Mouse (Mus musculus) neural tube, embryonic 12.5 days (tissue): ENCODE measurements around the gene Iqcf1. TPM values are rescaled to one million over a fixed set of nuclear protein-coding genes. Genes with fewer than 3 reads are reported as not detected.

ENCODE experiments used
- ATAC-seq: fragments of 200-750 bp; cut with Nextera tagmentation; 2 replicates; pipeline ENCODE4 v1.8.0; 2017; ENCODE audit warnings: low read depth, mild to moderate bottlenecking, moderate TSS enrichment, moderate library complexity; ENCODE audit not compliant: low FRiP score
- H3K27ac ChIP-seq: fragments of 300-500 bp; sonication (generic); 2 replicates; pipeline ENCODE4 v1.5.1; 2016
- H3K27me3 ChIP-seq: fragments of 300-500 bp; sonication (generic); replicated peaks from 2 replicates; pipeline ENCODE4 v1.6.1; 2016; ENCODE audit warnings: mild to moderate bottlenecking
- H3K36me3 ChIP-seq: fragments of 300-500 bp; sonication (generic); 2 replicates; pipeline ENCODE4 v1.6.1; 2016; ENCODE audit warnings: mild to moderate bottlenecking
- H3K4me1 ChIP-seq: fragments of 300-500 bp; sonication (generic); 2 replicates; pipeline ENCODE4 v1.6.1; 2016
- H3K4me2 ChIP-seq: fragments of 300-500 bp; sonication (generic); replicated peaks from 2 replicates; pipeline ENCODE4 v1.6.1; 2016; ENCODE audit warnings: mild to moderate bottlenecking
- H3K4me3 ChIP-seq: fragments of 300-500 bp; sonication (generic); 2 replicates; pipeline ENCODE4 v1.5.1; 2016
- H3K9ac ChIP-seq: fragments of 300-500 bp; sonication (generic); 2 replicates; pipeline ENCODE4 v1.6.1; 2016; ENCODE audit warnings: mild to moderate bottlenecking
- H3K9me3 ChIP-seq: fragments of 300-500 bp; sonication (generic); 2 replicates; pipeline ENCODE4 v1.6.1; 2016; ENCODE audit warnings: mild to moderate bottlenecking
- WGBS: fragments of 180-500 bp; shearing (Covaris S2); methylation state at CpG from one replicate; pipeline ENCODE4 v1.1.7; 2016; 5-methylcytosine and 5-hydroxymethylcytosine counted together
- polyA plus RNA-seq: library from polyadenylated mRNA; unstranded; fragments of >200 nt; fragmentation: Nextera tagmentation; extraction: Ambion mirVana; gene quantifications from 2 replicates; pipeline ENCODE4 v1.2.1, GENCODE M21; 2016

The Iqcf1 gene
- polyA plus RNA-seq, 1 experiment from 2014 or later: not detected

GRCm38 (mm10) chr9:106457920-106458319 lies 41.8 kb upstream of the Iqcf1 start:
- no peak overlapping the region for H3K27ac ChIP-seq
- no peaks in the 10 kb centered on the region for H3K27me3 ChIP-seq
- 54% methylated on average over 5 of the region's 5 CpGs for WGBS
- peak overlapping the region; percentile 92 for H3K4me2 ChIP-seq
- peaks cover 37% of the 10 kb centered on the region for H3K36me3 ChIP-seq
- ATAC-seq: no peak
- no peak overlapping the region for H3K4me3 ChIP-seq
- H3K4me1 ChIP-seq: peaks cover 65% of the 10 kb centered on the region
- no peaks in the 10 kb centered on the region for H3K9me3 ChIP-seq
- H3K9ac ChIP-seq: peak overlapping the region; percentile 93

- no peak overlapping the region for H3K27ac ChIP-seq
- H3K27me3 ChIP-seq: 0 out of 2 replicates have a peak, but pooled peaks cover 4% of the 10 kb centered on the region
- H3K9me3 ChIP-seq: no peaks in the 10 kb centered on the region
- H3K9ac ChIP-seq: no peak overlapping the region
- no peak for ATAC-seq
- WGBS: 83% methylated on average over 15 of the region's 15 CpGs
- H3K4me1 ChIP-seq: peaks cover 77% of the 10 kb centered on the region
- H3K36me3 ChIP-seq: peaks cover 53% of the 10 kb centered on the region
- H3K4me3 ChIP-seq: no peak overlapping the region
- H3K4me2 ChIP-seq: peak overlapping the region; percentile 22; the same call in 1 of the 2 replicates
Observed at GRCm38 (mm10) chr9:106459946-106460345, 39.8 kb upstream of the Iqcf1 start.

DNA sequence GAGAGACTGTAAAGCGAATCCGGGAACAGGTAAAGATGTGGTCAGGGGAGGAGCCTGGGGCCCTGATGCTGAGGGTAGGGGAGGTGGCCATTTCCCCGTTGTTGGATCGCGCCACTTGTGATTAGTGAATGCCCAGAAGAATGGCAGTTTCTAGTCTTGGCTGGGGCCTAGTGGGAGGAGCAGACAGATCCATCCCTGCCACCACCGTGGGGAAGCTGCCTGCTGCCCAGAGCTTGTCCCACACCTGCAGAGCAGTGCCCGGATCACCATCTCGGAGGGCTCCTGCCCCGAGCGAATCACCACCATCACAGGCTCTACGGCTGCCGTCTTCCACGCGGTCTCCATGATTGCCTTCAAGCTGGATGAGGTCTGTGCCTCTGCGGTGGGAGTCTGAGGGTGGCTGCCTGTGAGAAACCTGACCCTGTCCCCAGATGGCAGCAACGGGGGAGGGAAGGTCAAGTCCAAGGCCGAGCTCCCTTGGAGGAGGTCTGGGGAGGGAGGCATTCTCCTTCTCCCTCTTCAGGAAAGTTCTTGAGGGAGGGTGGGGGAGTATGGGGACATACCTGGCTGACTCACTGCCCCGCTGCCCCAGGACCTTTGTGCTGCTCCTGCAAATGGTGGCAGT lies 39.3 kb upstream of the Iqcf1 start:
- Histone ChIP-seq H3K4me3 (no peak overlapping the region), H3K36me3 (peaks cover 53% of the 10 kb centered on the region), H3K4me1 (peaks cover 77% of the 10 kb centered on the region), H3K27ac (no peak overlapping the region), H3K9me3 (no peaks in the 10 kb centered on the region), H3K27me3 (peaks cover 4% of the 10 kb centered on the region; the same call in 1 of the 2 replicates), H3K4me2 (peak overlapping the region; percentile 22; the same call in 1 of the 2 replicates), H3K9ac (peak overlapping the region; percentile 38; the same call in 1 of the 2 replicates)
- no peak for ATAC-seq
- 77% methylated on average over 18 of the region's 18 CpGs for WGBS

- Histone ChIP-seq H3K27me3 (peaks cover 4% of the 10 kb centered on the region; the same call in 1 of the 2 replicates), H3K4me3 (no peak overlapping the region), H3K4me2 (no peak overlapping the region), H3K9me3 (no peaks in the 10 kb centered on the region), H3K27ac (no peak overlapping the region), H3K9ac (peak overlapping the region; percentile 38; the same call in 1 of the 2 replicates), H3K36me3 (peaks cover 53% of the 10 kb centered on the region), H3K4me1 (peaks cover 75% of the 10 kb centered on the region)
- 93% methylated on average over 9 of the region's 9 CpGs for WGBS
- no peak for ATAC-seq
Observed at GRCm38 (mm10) chr9:106461026-106461415, 38.7 kb upstream of the Iqcf1 start.

GRCm38 (mm10) chr9:106461641-106462429 lies 37.9 kb upstream of the Iqcf1 start:
- H3K9ac ChIP-seq: no peak overlapping the region
- H3K4me2 ChIP-seq: no peak overlapping the region
- H3K9me3 ChIP-seq: no peaks in the 10 kb centered on the region
- no peak overlapping the region for H3K4me3 ChIP-seq
- WGBS: 86% methylated on average over 16 of the region's 16 CpGs
- H3K27ac ChIP-seq: no peak overlapping the region
- H3K36me3 ChIP-seq: peaks cover 53% of the 10 kb centered on the region
- peaks cover 67% of the 10 kb centered on the region for H3K4me1 ChIP-seq
- ATAC-seq: no peak
- H3K27me3 ChIP-seq: peaks cover 4% of the 10 kb centered on the region; the same call in 1 of the 2 replicates

DNA sequence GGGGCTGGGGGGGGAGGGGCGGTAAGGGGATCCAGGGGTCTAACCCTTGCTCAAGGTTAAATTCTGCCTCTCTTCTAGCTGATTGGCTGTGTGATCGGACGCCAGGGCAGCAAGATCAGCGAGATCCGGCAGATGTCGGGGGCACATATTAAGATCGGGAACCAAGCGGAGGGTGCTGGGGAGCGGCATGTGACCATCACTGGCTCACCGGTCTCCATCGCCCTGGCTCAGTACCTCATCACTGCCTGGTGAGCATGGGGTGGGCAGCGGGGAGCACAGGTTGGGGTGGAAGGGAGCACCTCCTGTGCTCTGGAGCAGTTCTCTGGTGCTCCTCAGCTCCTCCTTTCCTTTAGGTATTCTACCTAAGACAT lies 37.4 kb upstream of the Iqcf1 start:
- peaks cover 4% of the 10 kb centered on the region; the same call in 1 of the 2 replicates for H3K27me3 ChIP-seq
- peaks cover 53% of the 10 kb centered on the region for H3K36me3 ChIP-seq
- WGBS: 93% methylated on average over 12 of the region's 12 CpGs
- H3K9me3 ChIP-seq: no peaks in the 10 kb centered on the region
- H3K4me1 ChIP-seq: peaks cover 61% of the 10 kb centered on the region
- no peak overlapping the region for H3K4me3 ChIP-seq
- H3K27ac ChIP-seq: no peak overlapping the region
- no peak for ATAC-seq
- H3K4me2 ChIP-seq: no peak overlapping the region
- H3K9ac ChIP-seq: no peak overlapping the region

- 83% methylated on average over 21 of the region's 21 CpGs for WGBS
- ATAC-seq: no peak
- Histone ChIP-seq H3K9me3 (no peaks in the 10 kb centered on the region), H3K9ac (no peak overlapping the region), H3K4me1 (peaks cover 52% of the 10 kb centered on the region), H3K27me3 (peaks cover 4% of the 10 kb centered on the region; the same call in 1 of the 2 replicates), H3K4me2 (no peak overlapping the region; the same call in 1 of the 2 replicates), H3K27ac (no peak overlapping the region), H3K36me3 (peaks cover 53% of the 10 kb centered on the region), H3K4me3 (no peak overlapping the region)
Observed at GRCm38 (mm10) chr9:106463122-106464063, 36.4 kb upstream of the Iqcf1 start.

DNA sequence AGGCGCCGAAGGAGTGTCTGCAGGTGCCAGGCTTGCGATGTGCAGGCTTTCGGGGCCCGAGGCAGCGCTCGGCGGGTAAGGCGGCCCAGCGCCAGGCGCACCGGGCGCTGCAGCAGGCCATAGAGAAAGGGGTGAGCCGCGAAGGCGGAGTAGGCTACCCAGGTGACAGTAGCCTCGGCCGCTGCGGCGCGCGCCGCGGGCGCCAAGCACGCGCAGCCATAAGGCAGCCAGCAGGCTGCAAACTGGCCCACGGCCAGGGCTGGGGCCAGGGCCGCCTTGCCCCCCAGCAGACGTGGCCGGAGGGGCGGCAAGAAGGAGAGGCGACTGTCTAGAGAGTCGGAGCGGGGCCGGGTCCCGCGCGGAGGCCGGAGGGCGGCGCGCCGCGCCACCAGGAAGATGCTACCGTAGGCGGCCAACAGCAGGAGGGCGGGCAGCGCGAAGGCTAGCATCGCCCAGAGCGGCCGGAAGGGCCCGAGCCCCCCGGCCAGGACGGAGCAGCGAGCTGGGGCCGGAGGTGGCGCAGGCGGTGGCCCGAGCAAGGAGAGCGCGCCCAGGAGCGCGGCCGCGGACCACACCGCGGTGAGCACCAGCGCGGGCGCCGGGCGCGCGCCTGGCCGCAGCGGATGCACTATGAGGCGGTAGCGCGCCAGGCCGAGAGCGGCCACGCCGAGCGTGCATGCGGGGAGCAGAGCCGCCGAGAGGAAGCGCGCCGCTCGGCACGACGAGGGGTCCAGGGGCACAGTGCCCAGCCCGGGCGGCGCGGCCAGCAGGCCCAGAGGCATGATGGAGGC lies 34.8 kb upstream of the Iqcf1 start:
- peaks cover 37% of the 10 kb centered on the region for H3K4me1 ChIP-seq
- peak overlapping the region; percentile 94 for H3K4me2 ChIP-seq
- peak overlapping the region; percentile 42; the same call in 1 of the 2 replicates for H3K27ac ChIP-seq
- H3K4me3 ChIP-seq: peak overlapping the region; percentile 52
- H3K27me3 ChIP-seq: peaks cover 4% of the 10 kb centered on the region; the same call in 1 of the 2 replicates
- WGBS: 2% methylated on average over 99 of the region's 99 CpGs
- peak; percentile 65 for ATAC-seq
- H3K9ac ChIP-seq: peak overlapping the region; percentile 78
- H3K36me3 ChIP-seq: peaks cover 46% of the 10 kb centered on the region
- no peaks in the 10 kb centered on the region for H3K9me3 ChIP-seq

- peak; percentile 29; the same call in 1 of the 2 replicates for ATAC-seq
- H3K27ac ChIP-seq: peak within 1 kb of the TSS; percentile 42; the same call in 1 of the 2 replicates
- peak within 1 kb of the TSS; percentile 94 for H3K4me2 ChIP-seq
- 30% methylated on average over 26 of the region's 26 CpGs for WGBS
- H3K4me1 ChIP-seq: peaks cover 29% of the 10 kb centered on the region
- H3K9me3 ChIP-seq: no peaks in the 10 kb centered on the region
- peaks cover 38% of the 10 kb centered on the region for H3K36me3 ChIP-seq
- H3K4me3 ChIP-seq: peak within 1 kb of the TSS; percentile 52
- H3K27me3 ChIP-seq: peaks cover 4% of the 10 kb centered on the region; the same call in 1 of the 2 replicates
- peak within 1 kb of the TSS; percentile 78 for H3K9ac ChIP-seq
Observed at GRCm38 (mm10) chr9:106465571-106466200, 34.1 kb upstream of the Iqcf1 start, which contains the start of gene Gpr62. Gene Gpr62, minus strand, starts transcription at chr9:106465938.

DNA sequence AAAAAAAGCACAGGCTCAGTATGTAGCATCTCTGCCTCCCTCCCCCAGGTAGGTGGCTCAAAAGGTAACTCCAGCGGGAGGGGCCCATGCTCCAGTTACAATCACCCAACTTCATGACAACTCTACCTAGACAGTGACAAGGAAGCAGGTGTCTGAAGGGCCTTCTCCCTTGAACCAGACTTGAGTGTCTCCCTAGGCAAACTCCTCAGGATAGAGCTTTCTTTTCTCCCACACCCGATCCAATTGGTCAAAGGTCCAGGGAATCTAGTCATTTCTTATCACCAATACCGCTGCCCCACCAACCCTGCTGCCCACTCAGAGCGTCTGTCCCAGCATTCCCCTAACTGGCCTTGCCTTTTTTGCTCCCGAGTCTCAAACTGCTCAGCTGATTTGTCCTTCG lies 33.0 kb upstream of the Iqcf1 start:
- ATAC-seq: no peak

More for the DNA sequence above, 33.0 kb upstream of the Iqcf1 start:
- no peaks in the 10 kb centered on the region for H3K9me3 ChIP-seq
- no peak overlapping the region for H3K9ac ChIP-seq
- no peak overlapping the region for H3K4me2 ChIP-seq
- H3K4me1 ChIP-seq: peaks cover 32% of the 10 kb centered on the region
- H3K27ac ChIP-seq: no peak overlapping the region
- peaks cover 4% of the 10 kb centered on the region; the same call in 1 of the 2 replicates for H3K27me3 ChIP-seq
- H3K36me3 ChIP-seq: peaks cover 29% of the 10 kb centered on the region
- WGBS: 92% methylated on average over 6 of the region's 6 CpGs
- no peak overlapping the region for H3K4me3 ChIP-seq
